Mouse (Mus musculus): ENCODE measurements around the gene Plekha6.

Gene Plekha6

GRCm38 (mm10) chr1:133244668-133245067, 80.7 kb downstream of the Plekha6 start:
- no peak for DNase-seq (ENCODE audit: low read depth, low spot score)

- DNase-seq (ENCODE audit: low read depth, low spot score): no peak
Measured at GRCm38 (mm10) chr1:133245690-133246619, 81.9 kb downstream of the Plekha6 start.

GRCm38 (mm10) chr1:133247189-133247588, 83.2 kb downstream of the Plekha6 start:
- DNase-seq (ENCODE audit: low read depth, low spot score): no peak

GRCm38 (mm10) chr1:133250761-133251160, 86.8 kb downstream of the Plekha6 start:
- no peak for DNase-seq (ENCODE audit: low read depth, low spot score)

GRCm38 (mm10) chr1:133251625-133252034, 87.6 kb downstream of the Plekha6 start:
- no peak for DNase-seq (ENCODE audit: low read depth, low spot score)

GRCm38 (mm10) chr1:133252251-133252650, 88.2 kb downstream of the Plekha6 start:
- no peak for DNase-seq (ENCODE audit: low read depth, low spot score)

GRCm38 (mm10) chr1:133252801-133253531, 89.0 kb downstream of the Plekha6 start:
- DNase-seq (ENCODE audit: low read depth, low spot score): no peak

- no peak for DNase-seq (ENCODE audit: low read depth, low spot score)
Measured at GRCm38 (mm10) chr1:133253532-133253866, 89.5 kb downstream of the Plekha6 start.

- no peak for DNase-seq (ENCODE audit: low read depth, low spot score)
Measured at GRCm38 (mm10) chr1:133254226-133254625, 90.2 kb downstream of the Plekha6 start.

- DNase-seq (ENCODE audit: low read depth, low spot score): no peak
Measured at GRCm38 (mm10) chr1:133254856-133255764, 91.1 kb downstream of the Plekha6 start.

GRCm38 (mm10) chr1:133255776-133256175, 91.8 kb downstream of the Plekha6 start:
- DNase-seq (ENCODE audit: low read depth, low spot score): no peak

- DNase-seq (ENCODE audit: low read depth, low spot score): no peak
Measured at GRCm38 (mm10) chr1:133256347-133256746, 92.3 kb downstream of the Plekha6 start.

GRCm38 (mm10) chr1:133258694-133259093, 94.7 kb downstream of the Plekha6 start:
- no peak for DNase-seq (ENCODE audit: low read depth, low spot score)

- no peak for DNase-seq (ENCODE audit: low read depth, low spot score)
Measured at GRCm38 (mm10) chr1:133262628-133263027, 98.6 kb downstream of the Plekha6 start.

- DNase-seq (ENCODE audit: low read depth, low spot score): no peak
Measured at GRCm38 (mm10) chr1:133263134-133263533, 99.1 kb downstream of the Plekha6 start.

- DNase-seq (ENCODE audit: low read depth, low spot score): no peak
Measured at GRCm38 (mm10) chr1:133264367-133264766, 100.4 kb downstream of the Plekha6 start.

GRCm38 (mm10) chr1:133265114-133265766, 101.2 kb downstream of the Plekha6 start:
- no peak for DNase-seq (ENCODE audit: low read depth, low spot score)

GRCm38 (mm10) chr1:133267094-133267493, 103.1 kb downstream of the Plekha6 start:
- no peak for DNase-seq (ENCODE audit: low read depth, low spot score)

GRCm38 (mm10) chr1:133267813-133268492, 103.9 kb downstream of the Plekha6 start:
- no peak for DNase-seq (ENCODE audit: low read depth, low spot score)

- no peak for DNase-seq (ENCODE audit: low read depth, low spot score)
Measured at GRCm38 (mm10) chr1:133268503-133268902, 104.5 kb downstream of the Plekha6 start.

GRCm38 (mm10) chr1:133270336-133270735, 106.3 kb downstream of the Plekha6 start:
- no peak for DNase-seq (ENCODE audit: low read depth, low spot score)

Measured in CD4-positive helper T cell, adult 2 months (primary cell).